Mouse (Mus musculus): ENCODE results near the gene Mvb12a. TPM values are rescaled to one million over a fixed set of nuclear protein-coding genes. Genes with fewer than 3 reads are reported as not detected.
"Not testable (repeated sequence)": the region's sequence is repeated elsewhere in the genome, so short reads cannot be mapped to it uniquely, and the experiment has no call there.

The Mvb12a gene
- total RNA-seq, 2 experiments from 2014 or later, result 33.8 to 34.9 TPM

GRCm38 (mm10) chr8:71511644-71512043, 31.1 kb upstream of the Mvb12a start, which contains the start of gene Plvap:
Gene Plvap (minus strand): TSS chr8:71511752.
- no peak within 1 kb of the TSS for H3K27ac ChIP-seq
- DNase-seq (ENCODE audit: low spot score in 2 of 2), result no peak
- H3K4me3 ChIP-seq, result no peak within 1 kb of the TSS

GRCm38 (mm10) chr8:71513018-71513754, 29.5 kb upstream of the Mvb12a start:
- peak; percentile 52 for TF ChIP-seq CTCF (conservative IDR thresholded peaks at IDR 0.05)
- DNase-seq (ENCODE audit: low spot score in 2 of 2), result no peak
- Histone ChIP-seq H3K27ac (no peak overlapping the region), H3K4me3 (no peak overlapping the region)

More at GRCm38 (mm10) chr8:71511644-71512043, 31.1 kb upstream of the Mvb12a start, which contains the start of gene Plvap:
- TF ChIP-seq CTCF (conservative IDR thresholded peaks at IDR 0.05), result no peak

- peak; percentile 23; the same call in 1 of the 2 replicates for TF ChIP-seq CTCF (conservative IDR thresholded peaks at IDR 0.05)
- Histone ChIP-seq H3K4me3 (no peak overlapping the region), H3K27ac (no peak overlapping the region)
- DNase-seq (ENCODE audit: low spot score in 2 of 2), result no peak
Measured at GRCm38 (mm10) chr8:71515043-71515442, 27.7 kb upstream of the Mvb12a start.

- Histone ChIP-seq H3K27ac (no peak overlapping the region), H3K4me3 (no peak overlapping the region)
- no peak for DNase-seq (ENCODE audit: low spot score in 2 of 2)
- TF ChIP-seq CTCF (conservative IDR thresholded peaks at IDR 0.05), result no peak
Measured at GRCm38 (mm10) chr8:71516786-71517185, 25.9 kb upstream of the Mvb12a start.

GRCm38 (mm10) chr8:71519037-71519825, 23.5 kb upstream of the Mvb12a start:
- H3K27ac ChIP-seq, H3K4me3 ChIP-seq: not testable (repeated sequence)
- peak in 1 of 2 experiments; percentile 49 for DNase-seq (ENCODE audit: low spot score in 2 of 2)
- peak; percentile 75 for TF ChIP-seq CTCF (conservative IDR thresholded peaks at IDR 0.05)

GRCm38 (mm10) chr8:71521634-71522033, 21.1 kb upstream of the Mvb12a start:
- DNase-seq (ENCODE audit: low spot score in 2 of 2), result peak; percentile 83 to 89
- no peak overlapping the region for H3K27ac ChIP-seq
- H3K4me3 ChIP-seq, result no peak overlapping the region
- TF ChIP-seq CTCF (conservative IDR thresholded peaks at IDR 0.05), result peak; percentile 97

GRCm38 (mm10) chr8:71525226-71526050, 17.3 kb upstream of the Mvb12a start, which contains the start of gene Ccdc194:
Gene Ccdc194 (minus strand): TSS chr8:71525711.
- Histone ChIP-seq H3K4me3 (no peak within 1 kb of the TSS), H3K27ac (no peak within 1 kb of the TSS)
- TF ChIP-seq CTCF (conservative IDR thresholded peaks at IDR 0.05), result no peak
- DNase-seq (ENCODE audit: low spot score in 2 of 2), result no peak

GRCm38 (mm10) chr8:71526272-71526671, 16.4 kb upstream of the Mvb12a start:
- H3K27ac ChIP-seq, result no peak overlapping the region
- no peak for TF ChIP-seq CTCF (conservative IDR thresholded peaks at IDR 0.05)
- H3K4me3 ChIP-seq, result no peak overlapping the region
- no peak for DNase-seq (ENCODE audit: low spot score in 2 of 2)

- Histone ChIP-seq H3K27ac (no peak overlapping the region), H3K4me3 (no peak overlapping the region)
- no peak for DNase-seq (ENCODE audit: low spot score in 2 of 2)
- TF ChIP-seq CTCF (conservative IDR thresholded peaks at IDR 0.05), result no peak
Measured at GRCm38 (mm10) chr8:71527162-71527870, 15.4 kb upstream of the Mvb12a start.

GRCm38 (mm10) chr8:71528362-71529073, 14.2 kb upstream of the Mvb12a start:
- H3K4me3 ChIP-seq, result no peak overlapping the region
- no peak for TF ChIP-seq CTCF (conservative IDR thresholded peaks at IDR 0.05)
- H3K27ac ChIP-seq, result peak overlapping the region; percentile 36; the same call in 1 of the 2 replicates

GRCm38 (mm10) chr8:71530735-71531467, 11.8 kb upstream of the Mvb12a start:
- peak; percentile 79 for TF ChIP-seq CTCF (conservative IDR thresholded peaks at IDR 0.05)
- not testable (repeated sequence) for H3K27ac ChIP-seq, H3K4me3 ChIP-seq
- DNase-seq (ENCODE audit: low spot score in 2 of 2), result peak in 1 of 2 experiments; percentile 38

More at GRCm38 (mm10) chr8:71528362-71529073, 14.2 kb upstream of the Mvb12a start:
- DNase-seq (ENCODE audit: low spot score in 2 of 2), result no peak

Measured in layer of hippocampus, adult 2 months (tissue).